Mouse (Mus musculus) spleen, adult 12 weeks (tissue): Measurements from ENCODE around the gene Dab1.

Experiments used
- DNase-seq: peaks from one replicate; pipeline ENCODE4 v3.0.0; 2022; ENCODE audit warnings: low spot score

Gene Dab1

DNA sequence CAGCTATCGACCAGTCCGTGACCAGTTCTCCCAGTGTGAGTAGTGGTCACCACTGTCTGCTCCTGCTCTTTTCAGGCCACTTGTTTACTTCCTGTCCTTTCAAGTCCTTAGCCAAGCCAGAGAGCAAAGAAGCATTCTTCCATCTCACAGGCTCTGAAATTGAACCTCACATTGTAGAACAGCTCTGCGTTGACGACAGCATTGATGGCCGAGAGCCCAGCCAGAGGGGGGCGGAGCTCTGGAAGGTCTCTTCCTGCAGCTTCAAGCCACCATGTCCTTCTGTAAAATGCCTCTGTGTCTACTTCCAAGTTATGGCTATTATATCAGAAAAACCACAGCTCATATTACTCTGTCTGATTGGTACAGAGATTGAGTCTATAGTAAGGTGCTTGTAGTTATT is 1127.3 kb downstream of the Dab1 start:
- DNase-seq, result no peak

DNA sequence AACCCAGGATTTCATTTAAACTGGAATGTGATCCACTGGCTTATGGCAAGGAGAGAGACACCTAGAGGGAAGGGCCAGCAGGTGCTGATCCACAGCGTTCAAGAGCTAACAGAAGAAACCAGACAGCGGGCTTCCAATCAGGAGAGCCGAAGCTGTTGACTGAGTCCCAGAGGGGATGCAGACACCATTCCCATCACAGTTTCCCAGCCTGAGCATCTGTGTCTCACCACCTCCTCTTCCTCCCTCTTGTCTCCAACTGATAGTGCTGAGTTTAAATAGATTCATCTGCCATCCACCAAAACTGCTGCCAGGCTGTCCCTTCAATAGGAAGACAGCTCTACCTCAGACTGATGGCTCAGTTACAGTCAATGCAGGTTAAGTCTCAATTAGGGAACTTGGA is 1134.9 kb downstream of the Dab1 start:
- no peak for DNase-seq

DNA sequence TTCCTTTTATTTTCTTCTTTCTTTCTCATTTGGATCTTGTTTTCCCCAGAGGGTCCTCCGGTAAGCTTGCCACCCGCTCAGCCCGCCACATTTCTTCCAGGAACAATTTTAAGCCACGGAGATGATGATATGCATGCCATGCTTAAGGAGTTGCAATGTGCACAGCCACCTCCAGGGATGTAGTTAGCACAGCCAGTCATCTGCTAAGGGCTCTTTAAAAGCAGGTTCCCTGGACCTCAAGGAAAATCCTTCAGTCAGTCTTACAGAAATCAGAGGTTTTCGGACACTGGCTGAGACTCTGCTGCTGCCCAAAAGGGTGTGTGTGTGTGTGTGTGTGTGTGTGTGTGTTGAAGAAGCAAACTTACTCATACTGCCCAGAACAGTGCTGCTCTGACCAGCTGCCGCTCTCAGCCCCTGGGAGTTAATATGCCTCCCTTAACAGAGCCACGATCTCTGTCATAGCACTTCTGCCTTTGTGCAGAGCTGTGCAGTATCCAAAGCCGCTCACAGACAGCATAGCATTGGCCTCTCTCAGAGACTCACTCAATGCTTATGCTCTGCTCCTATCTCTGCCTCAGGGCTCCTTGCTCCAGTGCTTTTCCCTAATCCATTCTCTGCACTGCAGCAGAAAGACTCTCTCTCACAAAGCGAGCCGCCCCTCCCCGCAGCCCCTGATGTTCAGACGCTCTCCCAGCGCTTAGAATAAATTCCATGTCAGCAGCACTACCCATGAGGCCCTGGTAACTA is 1141.9 kb downstream of the Dab1 start:
- DNase-seq, result no peak

DNA sequence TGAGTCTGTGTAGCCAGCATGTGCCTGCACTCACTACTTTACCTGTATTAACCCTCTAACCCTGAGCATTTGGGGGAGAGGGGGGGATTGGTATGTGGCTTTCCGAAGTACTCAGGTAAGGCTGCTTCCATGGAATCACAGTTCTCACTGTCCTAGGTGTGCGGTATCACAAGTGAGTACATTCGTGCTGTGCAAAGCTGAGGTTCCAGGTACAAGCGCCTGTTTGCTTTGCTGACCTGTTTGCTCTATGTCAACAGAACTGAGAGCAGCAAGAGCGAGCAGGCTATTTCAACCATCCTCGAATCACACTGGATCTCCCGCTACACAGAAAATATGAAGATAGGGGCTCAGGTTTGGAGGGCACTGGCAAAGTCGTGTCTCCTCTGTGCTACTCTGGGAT is 1146.9 kb downstream of the Dab1 start, which contains the start of gene C8b:
Gene C8b (plus strand): TSS at position 253 of the 400 bp plus-strand sequence.
- DNase-seq, result no peak

GRCm38 (mm10) chr4:104768190-104768589 is 1149.0 kb downstream of the Dab1 start:
- no peak for DNase-seq

- DNase-seq, result no peak
These were observed 1150.4 kb downstream of the Dab1 start for GRCm38 (mm10) chr4:104769602-104770001.

DNA sequence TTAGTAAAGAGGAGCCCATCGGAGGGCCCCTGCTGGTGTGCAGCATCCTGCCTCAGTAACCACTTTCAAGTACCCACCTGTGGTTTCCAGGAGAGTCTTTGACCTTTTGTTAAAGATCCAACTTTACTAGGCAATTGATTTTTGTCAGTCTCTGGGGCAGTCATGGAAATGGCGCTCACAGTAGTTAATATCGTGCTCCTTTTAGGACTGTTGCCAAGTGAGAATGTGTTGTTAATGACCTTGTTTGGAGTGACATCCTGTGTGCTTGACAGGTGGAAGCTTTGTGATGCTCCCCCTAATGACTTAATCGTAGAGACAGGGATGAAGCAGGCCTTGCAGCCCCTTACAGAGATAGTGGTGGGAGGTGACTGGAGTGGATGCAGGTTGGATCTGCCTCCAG is 1151.2 kb downstream of the Dab1 start:
- DNase-seq, result no peak

DNA sequence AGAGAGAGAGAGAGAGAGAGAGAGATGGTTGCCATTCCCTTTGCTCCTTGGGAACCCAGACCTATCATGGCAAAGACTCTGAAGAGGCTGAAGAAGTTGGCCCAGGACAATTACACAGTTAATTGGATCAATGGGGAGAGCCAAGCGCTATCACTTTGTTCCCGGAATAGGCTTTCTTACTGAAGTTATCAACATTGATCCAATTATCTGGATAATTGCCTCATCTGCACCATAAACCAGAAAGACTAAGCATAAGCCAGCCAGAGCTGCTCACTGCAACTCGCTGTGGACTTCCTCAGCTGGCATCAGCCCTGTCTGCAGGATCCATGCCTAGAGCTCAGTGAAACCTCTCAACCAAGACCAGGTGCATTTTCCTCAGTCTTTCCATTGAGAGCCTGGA is 1156.4 kb downstream of the Dab1 start:
- no peak for DNase-seq

DNA sequence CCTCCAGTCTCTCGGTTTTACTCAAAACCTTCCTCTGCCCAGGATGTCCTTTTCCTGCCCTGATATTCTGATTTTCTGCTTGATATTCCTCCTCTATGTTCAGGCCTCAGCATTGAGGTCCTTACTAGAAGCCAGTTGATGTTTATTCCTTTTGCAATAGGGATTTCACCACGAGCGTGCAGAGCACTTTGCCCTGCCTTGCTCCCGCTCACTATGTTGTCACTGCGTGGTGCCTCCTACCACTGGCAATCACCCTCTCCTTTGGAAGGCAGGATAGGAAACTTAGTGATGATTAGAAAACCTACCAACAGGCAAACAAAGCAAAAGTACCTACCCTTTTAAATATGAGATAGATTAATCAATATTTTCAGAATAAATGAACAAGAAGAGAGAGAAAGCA is 1160.3 kb downstream of the Dab1 start:
- DNase-seq, result no peak

- no peak for DNase-seq
These were observed 1162.3 kb downstream of the Dab1 start for GRCm38 (mm10) chr4:104781441-104781840.

- no peak for DNase-seq
These were observed 1163.2 kb downstream of the Dab1 start for GRCm38 (mm10) chr4:104782346-104782745.

- DNase-seq, result no peak
These were observed 1173.0 kb downstream of the Dab1 start for GRCm38 (mm10) chr4:104792111-104792510.
